Mouse (Mus musculus): ENCODE results near the gene Gm19402. TPM values are rescaled to one million over a fixed set of nuclear protein-coding genes. Genes with fewer than 3 reads are reported as not detected.
"Not testable (repeated sequence)": the region's sequence is repeated elsewhere in the genome, so short reads cannot be mapped to it uniquely, and the experiment has no call there.

Gm19402 gene
- not detected in 2 replicates for polyA plus RNA-seq (2016; fragmentation: Nextera tagmentation; extraction: Ambion mirVana)

DNA sequence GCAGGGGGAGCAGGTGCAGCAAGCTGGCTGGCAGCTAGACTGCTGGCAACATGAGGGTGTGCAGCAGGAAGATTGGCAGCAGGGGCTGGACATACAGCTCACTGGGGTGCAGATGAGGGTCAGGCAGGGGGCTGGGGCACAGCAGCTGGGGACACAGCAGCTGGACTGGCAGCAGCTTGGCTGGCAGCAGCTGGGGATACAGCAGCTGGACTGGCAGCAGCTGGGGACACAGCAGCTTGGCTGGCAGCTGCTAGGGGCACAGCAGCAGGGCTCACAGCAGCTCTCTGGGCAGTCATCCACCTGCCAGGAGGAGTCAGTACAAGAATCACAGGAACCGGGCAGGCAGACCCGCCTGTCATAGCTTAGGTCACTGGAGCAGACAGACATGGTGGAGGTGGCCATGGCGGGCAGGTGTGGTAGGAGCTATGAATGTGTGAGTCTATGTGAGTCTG lies at the start of gene Gm19402:
Gm19402 (minus strand) TSS at position 402 of the 452 bp plus-strand sequence.
- not testable (repeated sequence) for H3K27ac ChIP-seq

DNA sequence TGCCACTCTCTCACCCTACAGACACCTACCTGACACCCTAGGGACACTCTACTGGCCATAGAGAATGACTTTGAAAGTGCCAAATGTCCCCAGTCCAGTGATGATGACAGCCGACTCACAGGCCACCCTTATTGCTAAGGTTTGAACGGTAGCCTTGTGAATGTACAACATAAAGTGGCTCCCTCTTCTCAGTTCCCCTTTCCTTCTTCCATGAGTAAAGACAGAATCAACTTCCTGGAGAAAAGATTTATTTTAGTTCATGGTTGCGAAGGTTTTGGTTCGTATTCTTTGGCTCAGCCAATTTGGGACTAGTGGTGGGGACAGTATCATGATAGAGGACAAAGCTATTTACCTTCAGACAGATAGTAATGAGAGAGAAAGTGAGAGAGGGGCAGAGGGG lies 48.4 kb upstream of the Gm19402 start:
- no peaks in the 10 kb centered on the region for H3K36me3 ChIP-seq
- H3K27ac ChIP-seq, result no peak overlapping the region
- no peak overlapping the region for H3K9ac ChIP-seq
- H3K27me3 ChIP-seq, result no peaks in the 10 kb centered on the region
- peaks cover 6% of the 10 kb centered on the region; the same call in 1 of the 2 replicates for H3K9me3 ChIP-seq (replicated peaks)
- H3K4me2 ChIP-seq (replicated peaks), result no peak overlapping the region
- no peak overlapping the region for H3K4me3 ChIP-seq
- ATAC-seq (ENCODE audit: low FRiP score), result no peak
- H3K4me1 ChIP-seq, result peaks cover 6% of the 10 kb centered on the region; the same call in 1 of the 2 replicates
- WGBS, result 92% methylated on average over 4 of the region's 4 CpGs

More for the DNA sequence above, at the start of gene Gm19402:
- not testable (repeated sequence) for H3K9ac ChIP-seq; H3K4me3 ChIP-seq; H3K36me3 ChIP-seq; H3K4me2 ChIP-seq (replicated peaks); H3K9me3 ChIP-seq (replicated peaks); ATAC-seq (ENCODE audit: low FRiP score)
- Histone ChIP-seq H3K27me3 (peaks cover 38% of the 10 kb centered on the region), H3K4me1 (peaks cover 17% of the 10 kb centered on the region)
- WGBS, result 71% methylated on average over 3 of the region's 3 CpGs

DNA sequence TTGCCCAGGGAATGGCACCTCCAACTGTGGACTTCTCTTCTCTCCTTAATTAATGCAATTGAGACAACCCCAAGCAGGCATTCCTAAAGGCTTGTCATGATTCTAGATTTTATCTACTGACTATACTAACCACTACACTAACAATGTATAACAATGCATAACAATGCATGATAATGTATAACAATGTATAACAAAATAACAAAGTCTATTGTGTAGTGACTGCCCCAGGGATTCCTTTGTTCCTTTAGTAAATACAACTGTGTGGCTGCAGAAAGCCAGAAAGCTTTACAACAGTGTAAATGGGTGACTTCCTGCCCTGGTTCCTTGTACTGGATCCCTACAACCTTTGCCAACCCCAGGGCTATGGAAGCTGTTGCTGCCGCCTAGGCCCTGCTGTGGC lies 45.4 kb upstream of the Gm19402 start:
- 95% methylated on average over 1 of the region's 1 CpGs for WGBS

DNA sequence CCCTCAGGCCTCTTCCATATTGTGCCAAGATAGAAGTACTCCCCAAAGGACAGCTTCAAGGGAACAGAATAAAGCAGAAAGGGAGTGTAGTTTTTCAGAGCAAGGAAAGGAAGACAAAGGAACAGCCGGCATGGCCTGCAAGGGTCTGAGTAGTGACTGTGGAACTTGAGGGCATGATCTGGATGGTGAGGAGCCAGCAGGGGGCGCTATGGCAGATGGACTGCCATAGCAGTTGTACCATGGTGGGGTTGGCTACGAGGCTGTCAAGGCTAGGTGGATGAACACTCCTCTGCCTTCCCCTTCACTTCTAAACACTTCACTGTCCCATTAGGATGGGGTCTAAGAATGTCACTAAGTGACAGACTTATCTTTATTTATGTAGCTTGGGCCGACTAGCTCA lies 38.7 kb upstream of the Gm19402 start:
- Histone ChIP-seq H3K4me3 (no peak overlapping the region), H3K9ac (no peak overlapping the region), H3K4me1 (no peaks in the 10 kb centered on the region), H3K36me3 (no peaks in the 10 kb centered on the region), H3K27ac (no peak overlapping the region), H3K27me3 (no peaks in the 10 kb centered on the region), H3K4me2 (replicated peaks) (no peak overlapping the region), H3K9me3 (replicated peaks) (no peaks in the 10 kb centered on the region)
- WGBS, result 52% methylated on average over 4 of the region's 4 CpGs
- ATAC-seq (ENCODE audit: low FRiP score), result no peak

More for the DNA sequence above, 45.4 kb upstream of the Gm19402 start:
- peaks cover 6% of the 10 kb centered on the region; the same call in 1 of the 2 replicates for H3K9me3 ChIP-seq (replicated peaks)
- ATAC-seq (ENCODE audit: low FRiP score), result no peak
- no peak overlapping the region for H3K9ac ChIP-seq
- peaks cover 2% of the 10 kb centered on the region; the same call in 1 of the 2 replicates for H3K4me1 ChIP-seq
- no peak overlapping the region for H3K4me2 ChIP-seq (replicated peaks)
- H3K4me3 ChIP-seq, result no peak overlapping the region
- no peak overlapping the region for H3K27ac ChIP-seq
- no peaks in the 10 kb centered on the region for H3K36me3 ChIP-seq
- no peaks in the 10 kb centered on the region for H3K27me3 ChIP-seq

DNA sequence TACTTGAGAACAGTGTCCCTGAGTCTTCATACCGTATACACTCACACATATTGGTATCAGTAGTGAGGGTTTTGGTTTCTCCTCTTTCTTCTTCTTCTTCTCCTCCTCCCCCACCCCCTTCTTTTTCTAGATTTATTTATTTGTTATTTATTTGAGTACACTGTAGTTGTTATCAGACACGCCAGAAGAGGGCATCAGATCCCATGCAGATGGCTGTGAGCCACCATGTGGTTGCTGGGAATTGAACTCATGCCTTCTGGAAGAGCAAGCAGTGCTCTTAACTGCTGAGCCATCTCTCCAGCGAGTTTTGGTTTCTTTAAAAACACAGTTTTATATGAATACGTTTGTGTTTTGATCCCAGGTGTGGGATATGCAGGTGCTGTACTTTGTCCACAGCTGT lies 37.7 kb upstream of the Gm19402 start:
- H3K4me3 ChIP-seq, result no peak overlapping the region
- no peaks in the 10 kb centered on the region for H3K36me3 ChIP-seq
- no peak overlapping the region for H3K9ac ChIP-seq
- H3K4me1 ChIP-seq, result no peaks in the 10 kb centered on the region
- no peaks in the 10 kb centered on the region for H3K27me3 ChIP-seq
- H3K4me2 ChIP-seq (replicated peaks), result no peak overlapping the region
- no peaks in the 10 kb centered on the region for H3K9me3 ChIP-seq (replicated peaks)
- no peak overlapping the region for H3K27ac ChIP-seq
- 60% methylated on average over 4 of the region's 4 CpGs for WGBS
- no peak for ATAC-seq (ENCODE audit: low FRiP score)

DNA sequence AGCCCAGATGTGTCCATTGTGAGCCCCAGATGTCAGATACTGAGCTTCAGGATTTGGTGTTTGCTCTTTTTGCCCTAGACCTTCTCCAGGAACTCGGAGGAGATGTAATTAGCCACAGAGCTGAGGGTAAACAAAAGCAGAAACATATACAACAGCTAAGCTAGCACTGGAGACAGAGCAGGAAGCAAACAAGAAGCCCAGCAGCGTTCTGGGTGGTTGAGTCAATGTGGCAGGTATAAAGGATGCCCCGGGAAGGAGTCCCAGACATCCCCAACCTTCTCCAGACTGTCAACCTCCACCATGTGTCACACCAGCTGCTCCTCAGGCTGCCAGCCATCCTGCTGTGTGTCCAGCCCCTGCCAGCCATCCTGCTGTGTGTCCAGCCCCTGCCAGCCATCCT lies 35.6 kb upstream of the Gm19402 start, which contains the start of gene Gm10100:
Gm10100 (plus strand) TSS at position 301 of the 400 bp plus-strand sequence.
- Histone ChIP-seq H3K27ac (no peak within 1 kb of the TSS), H3K27me3 (no peaks in the 10 kb centered on the region), H3K4me2 (replicated peaks) (no peak within 1 kb of the TSS), H3K36me3 (no peaks in the 10 kb centered on the region), H3K9me3 (replicated peaks) (no peaks in the 10 kb centered on the region), H3K4me3 (no peak within 1 kb of the TSS), H3K4me1 (no peaks in the 10 kb centered on the region), H3K9ac (no peak within 1 kb of the TSS)
- WGBS, result 38% methylated on average over 3 of the region's 3 CpGs
- no peak for ATAC-seq (ENCODE audit: low FRiP score)

DNA sequence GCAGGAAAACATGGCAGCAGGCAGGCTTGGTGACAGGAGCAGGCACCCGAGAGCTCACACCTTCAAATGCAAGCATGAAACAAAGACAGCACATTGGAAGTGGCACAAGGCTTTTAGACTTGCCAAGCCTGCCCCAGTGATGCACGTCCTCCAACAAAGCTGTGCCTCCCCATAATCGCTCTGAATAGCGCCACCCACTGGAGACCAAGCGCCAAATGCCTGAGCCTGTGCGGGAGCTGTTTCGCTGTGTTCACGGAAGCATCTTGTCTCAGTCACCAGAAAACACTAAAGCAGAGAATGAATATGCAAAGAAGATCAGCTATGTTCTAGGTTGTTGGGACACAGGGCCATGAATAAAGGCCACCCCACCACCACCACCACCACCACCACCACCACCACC lies 34.3 kb upstream of the Gm19402 start:
- H3K4me1 ChIP-seq, result no peaks in the 10 kb centered on the region
- H3K4me3 ChIP-seq, result no peak overlapping the region
- no peaks in the 10 kb centered on the region for H3K9me3 ChIP-seq (replicated peaks)
- no peak overlapping the region for H3K4me2 ChIP-seq (replicated peaks)
- no peaks in the 10 kb centered on the region for H3K36me3 ChIP-seq
- 75% methylated on average over 8 of the region's 8 CpGs for WGBS
- H3K27me3 ChIP-seq, result no peaks in the 10 kb centered on the region
- H3K9ac ChIP-seq, result no peak overlapping the region
- H3K27ac ChIP-seq, result no peak overlapping the region
- no peak for ATAC-seq (ENCODE audit: low FRiP score)

DNA sequence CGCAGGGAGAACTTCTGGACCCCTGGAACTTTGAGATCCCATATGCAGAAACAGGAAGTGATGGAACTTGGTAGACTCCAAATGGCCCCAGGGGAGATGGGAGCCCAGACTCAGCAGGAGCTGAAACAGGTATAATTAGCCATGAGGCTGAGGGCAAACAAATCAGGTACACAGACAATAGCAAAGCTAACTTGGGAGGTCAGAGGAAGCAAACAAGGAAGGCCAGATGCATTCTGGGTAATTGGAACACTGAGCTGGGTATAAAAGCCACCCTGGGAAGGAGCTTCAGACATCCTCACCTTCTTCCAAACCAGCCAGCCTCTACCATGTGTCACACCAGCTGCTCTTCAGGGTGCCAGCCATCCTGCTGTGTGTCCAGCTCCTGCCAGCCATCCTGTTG lies 29.7 kb upstream of the Gm19402 start, which contains the start of gene Krtap12-1:
Krtap12-1 (plus strand) TSS at position 301 of the 400 bp plus-strand sequence.
- not testable (repeated sequence) for H3K27me3 ChIP-seq; ATAC-seq (ENCODE audit: low FRiP score); H3K4me2 ChIP-seq (replicated peaks); H3K4me1 ChIP-seq; H3K27ac ChIP-seq; H3K36me3 ChIP-seq; H3K9ac ChIP-seq; H3K4me3 ChIP-seq; H3K9me3 ChIP-seq (replicated peaks)
- 82% methylated on average over 1 of the region's 1 CpGs for WGBS

DNA sequence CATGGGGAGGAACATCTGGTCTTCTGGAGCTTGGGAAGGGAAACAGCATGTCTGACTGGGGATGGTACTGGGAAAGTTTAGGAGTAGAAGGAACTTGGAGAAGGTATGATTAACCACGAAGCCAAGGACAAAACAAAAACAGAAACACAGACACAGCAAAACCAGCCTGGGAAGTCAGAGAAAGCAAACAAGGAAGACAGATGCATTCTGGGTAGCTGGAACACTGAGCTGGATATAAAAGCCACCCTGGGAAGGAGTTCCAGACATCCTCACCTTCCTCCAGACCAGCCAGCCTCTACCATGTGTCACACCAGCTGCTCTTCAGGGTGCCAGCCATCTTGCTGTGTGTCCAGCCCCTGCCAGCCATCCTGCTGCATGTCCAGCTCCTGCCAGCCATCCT lies 24.9 kb upstream of the Gm19402 start, which contains the start of gene Gm10142:
Gm10142 (plus strand) TSS at position 301 of the 400 bp plus-strand sequence.
- ATAC-seq (ENCODE audit: low FRiP score), result no peak

DNA sequence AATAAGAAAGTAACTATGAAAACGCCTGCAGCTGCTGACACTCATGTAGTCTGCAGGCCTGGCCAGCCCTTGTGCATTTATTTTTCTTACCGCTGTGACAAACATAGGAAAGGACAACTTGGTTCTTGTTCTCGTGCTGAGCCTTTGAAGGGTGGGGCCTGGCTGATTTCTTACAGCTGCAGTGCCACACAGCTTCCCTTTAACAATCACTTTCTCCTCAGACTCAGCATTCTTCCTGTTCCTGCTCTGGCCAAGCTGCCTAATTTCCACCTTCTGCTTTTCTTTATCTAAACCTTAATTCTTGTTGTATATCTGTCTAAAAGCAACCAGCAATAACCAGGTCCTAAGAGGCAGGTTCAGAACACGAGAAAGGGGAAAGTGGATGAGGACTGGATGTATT lies 23.2 kb upstream of the Gm19402 start:
- Histone ChIP-seq H3K27ac (no peak overlapping the region), H3K4me3 (no peak overlapping the region), H3K4me2 (replicated peaks) (no peak overlapping the region), H3K4me1 (no peaks in the 10 kb centered on the region), H3K9me3 (replicated peaks) (0 out of 2 replicates have a peak, but pooled peaks cover 6% of the 10 kb centered on the region), H3K9ac (no peak overlapping the region), H3K36me3 (no peaks in the 10 kb centered on the region), H3K27me3 (no peaks in the 10 kb centered on the region)
- no peak for ATAC-seq (ENCODE audit: low FRiP score)
- WGBS, result 72% methylated on average over 4 of the region's 4 CpGs

More for the DNA sequence above, 24.9 kb upstream of the Gm19402 start, which contains the start of gene Gm10142:
- Histone ChIP-seq H3K4me2 (replicated peaks) (no peak within 1 kb of the TSS), H3K27me3 (no peaks in the 10 kb centered on the region), H3K9ac (no peak within 1 kb of the TSS), H3K4me3 (no peak within 1 kb of the TSS), H3K36me3 (no peaks in the 10 kb centered on the region), H3K9me3 (replicated peaks) (0 out of 2 replicates have a peak, but pooled peaks cover 6% of the 10 kb centered on the region), H3K4me1 (no peaks in the 10 kb centered on the region), H3K27ac (no peak within 1 kb of the TSS)
- WGBS, result 94% methylated on average over 1 of the region's 1 CpGs

DNA sequence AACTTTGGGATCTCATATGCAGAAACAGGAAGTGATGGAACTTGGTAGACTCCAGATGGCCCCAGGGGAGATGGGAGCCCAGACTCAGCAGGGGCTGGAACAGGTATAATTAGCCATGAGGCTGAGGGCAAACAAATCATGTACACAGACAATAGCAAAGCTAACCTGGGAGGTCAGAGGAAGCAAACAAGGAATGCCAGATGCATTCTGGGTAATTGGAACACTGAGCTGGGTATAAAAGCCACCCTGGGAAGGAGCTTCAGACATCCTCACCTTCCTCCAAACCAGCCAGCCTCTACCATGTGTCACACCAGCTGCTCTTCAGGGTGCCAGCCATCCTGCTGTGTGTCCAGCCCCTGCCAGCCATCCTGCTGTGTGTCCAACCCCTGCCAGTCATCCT lies 20.6 kb upstream of the Gm19402 start, which contains the start of gene Gm10024:
Gm10024 (plus strand) TSS at position 301 of the 400 bp plus-strand sequence.
- not testable (repeated sequence) for H3K4me1 ChIP-seq; H3K27ac ChIP-seq; H3K36me3 ChIP-seq; H3K27me3 ChIP-seq; H3K9ac ChIP-seq; H3K4me3 ChIP-seq; H3K4me2 ChIP-seq (replicated peaks); ATAC-seq (ENCODE audit: low FRiP score)
- peaks cover 14% of the 10 kb centered on the region; the same call in 1 of the 2 replicates for H3K9me3 ChIP-seq (replicated peaks)

DNA sequence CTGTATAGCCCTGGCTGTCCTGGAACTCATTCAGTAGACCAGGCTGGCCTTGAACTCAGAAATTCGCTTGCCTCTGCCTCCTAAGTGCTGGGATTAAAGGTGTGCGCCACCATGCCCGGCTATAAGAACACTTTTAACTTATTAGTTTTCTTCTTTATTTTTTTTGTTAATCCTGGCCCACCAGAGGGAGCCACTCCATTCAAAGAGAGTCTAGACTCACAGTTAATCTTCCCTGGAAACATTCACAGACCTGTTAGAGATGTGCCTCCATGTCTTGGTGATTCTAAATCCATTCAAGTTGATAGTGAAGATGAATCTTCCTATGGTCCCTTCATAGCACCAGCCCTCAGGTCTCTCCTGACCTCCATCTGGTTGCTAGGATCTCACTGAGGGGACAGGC lies 19.3 kb upstream of the Gm19402 start:
- no peak for ATAC-seq (ENCODE audit: low FRiP score)
- no peak overlapping the region for H3K4me2 ChIP-seq (replicated peaks)
- 73% methylated on average over 3 of the region's 3 CpGs for WGBS
- H3K4me1 ChIP-seq, result no peaks in the 10 kb centered on the region
- no peaks in the 10 kb centered on the region for H3K36me3 ChIP-seq
- no peak overlapping the region for H3K27ac ChIP-seq
- H3K27me3 ChIP-seq, result no peaks in the 10 kb centered on the region
- no peak overlapping the region for H3K9ac ChIP-seq
- H3K4me3 ChIP-seq, result no peak overlapping the region
- H3K9me3 ChIP-seq (replicated peaks), result peaks cover 12% of the 10 kb centered on the region; the same call in 1 of the 2 replicates

DNA sequence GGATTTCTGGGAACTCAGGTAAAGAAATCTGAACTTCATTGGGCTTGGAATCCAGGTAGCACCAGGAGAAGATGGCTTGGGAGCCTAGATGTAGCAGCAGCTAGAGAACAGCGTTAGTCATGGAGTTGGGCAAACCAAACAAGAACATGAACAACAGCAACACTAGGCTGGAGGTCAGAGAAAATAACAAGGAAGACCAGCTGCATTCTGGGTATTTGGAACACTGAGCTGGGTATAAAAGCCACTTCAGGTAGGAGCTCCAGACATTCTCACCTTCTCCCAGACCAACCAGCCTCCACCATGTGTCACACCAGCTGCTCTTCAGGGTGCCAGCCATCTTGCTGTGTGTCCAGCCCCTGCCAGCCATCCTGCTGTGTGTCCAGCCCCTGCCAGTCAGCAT lies 15.8 kb upstream of the Gm19402 start, which contains the start of gene Gm10272:
Gm10272 (plus strand) TSS at position 301 of the 400 bp plus-strand sequence.
- Histone ChIP-seq H3K27me3 (no peaks in the 10 kb centered on the region), H3K9ac (no peak within 1 kb of the TSS), H3K36me3 (no peaks in the 10 kb centered on the region), H3K4me3 (no peak within 1 kb of the TSS), H3K27ac (no peak within 1 kb of the TSS), H3K9me3 (replicated peaks) (peaks cover 22% of the 10 kb centered on the region), H3K4me2 (replicated peaks) (no peak within 1 kb of the TSS), H3K4me1 (no peaks in the 10 kb centered on the region)
- ATAC-seq (ENCODE audit: low FRiP score), result no peak
- 96% methylated on average over 1 of the region's 1 CpGs for WGBS

Data from hindbrain, embryonic 12.5 days (tissue).